Mouse (Mus musculus) ovary, adult 10 weeks (tissue): ENCODE data around the gene Gm8764. TPM values are rescaled to one million over a fixed set of nuclear protein-coding genes. Genes with fewer than 3 reads are reported as not detected.

Source experiments
- polyA plus RNA-seq: library from polyadenylated mRNA; stranded (reverse); fragments of 350-450 nt; fragmentation: Illumina TruSeq; extraction: RNeasy Lipid Tissue Mini Kit (QIAGEN cat#74804); gene quantifications from one replicate; pipeline ENCODE4 v1.2.3, GENCODE M21; 2014

Gm8764 gene
- not detected for polyA plus RNA-seq

DNA sequence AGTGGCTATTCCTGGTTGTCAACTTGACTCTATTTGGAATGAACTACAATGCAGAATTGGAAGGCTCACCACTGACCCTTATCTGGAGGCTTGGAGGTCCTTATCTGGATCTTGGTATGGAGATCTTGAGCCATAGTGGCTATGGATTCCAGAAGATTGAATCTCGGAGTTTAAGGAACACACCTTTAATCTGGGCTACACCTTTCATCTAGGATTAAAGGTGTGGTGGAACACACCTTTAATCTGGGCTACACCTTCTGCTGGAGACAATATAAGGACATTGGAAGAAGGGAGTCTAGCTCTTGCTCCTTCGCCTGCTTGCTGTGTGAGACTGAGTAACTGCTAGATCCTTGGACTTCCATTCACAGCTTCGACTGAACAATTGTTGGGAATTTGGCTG lies at the start of gene Gm8764:
Gene Gm8764 (plus strand): TSS at position 301 of the 400 bp plus-strand sequence.

GRCm38 (mm10) chr10:104142687-104143086 lies 17.1 kb upstream of the Gm8764 start, which contains the start of gene Gm21293:
Gm21293 (plus strand) TSS chr10:104142987.

DNA sequence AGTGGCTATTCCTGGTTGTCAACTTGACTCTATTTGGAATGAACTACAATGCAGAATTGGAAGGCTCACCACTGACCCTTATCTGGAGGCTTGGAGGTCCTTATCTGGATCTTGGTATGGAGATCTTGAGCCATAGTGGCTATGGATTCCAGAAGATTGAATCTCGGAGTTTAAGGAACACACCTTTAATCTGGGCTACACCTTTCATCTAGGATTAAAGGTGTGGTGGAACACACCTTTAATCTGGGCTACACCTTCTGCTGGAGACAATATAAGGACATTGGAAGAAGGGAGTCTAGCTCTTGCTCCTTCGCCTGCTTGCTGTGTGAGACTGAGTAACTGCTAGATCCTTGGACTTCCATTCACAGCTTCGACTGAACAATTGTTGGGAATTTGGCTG lies 8.6 kb upstream of the Gm8764 start, which contains the start of gene Gm6763:
Gene Gm6763 (plus strand): TSS at position 301 of the 400 bp plus-strand sequence.

GRCm38 (mm10) chr10:104168215-104168614 lies 8.4 kb downstream of the Gm8764 start, which contains the start of gene Gm21304:
Gm21304 (plus strand) TSS chr10:104168515.

DNA sequence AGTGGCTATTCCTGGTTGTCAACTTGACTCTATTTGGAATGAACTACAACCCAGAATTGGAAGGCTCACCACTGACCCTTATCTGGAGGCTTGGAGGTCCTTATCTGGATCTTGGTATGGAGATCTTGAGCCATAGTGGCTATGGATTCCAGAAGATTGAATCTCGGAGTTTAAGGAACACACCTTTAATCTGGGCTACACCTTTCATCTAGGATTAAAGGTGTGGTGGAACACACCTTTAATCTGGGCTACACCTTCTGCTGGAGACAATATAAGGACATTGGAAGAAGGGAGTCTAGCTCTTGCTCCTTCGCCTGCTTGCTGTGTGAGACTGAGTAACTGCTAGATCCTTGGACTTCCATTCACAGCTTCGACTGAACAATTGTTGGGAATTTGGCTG lies 16.9 kb downstream of the Gm8764 start, which contains the start of gene Gm21312:
Gene Gm21312 (plus strand): TSS at position 301 of the 400 bp plus-strand sequence.

GRCm38 (mm10) chr10:104185233-104185632 lies 25.4 kb downstream of the Gm8764 start, which contains the start of gene Gm20765:
Gm20765 (plus strand) TSS chr10:104185533.

DNA sequence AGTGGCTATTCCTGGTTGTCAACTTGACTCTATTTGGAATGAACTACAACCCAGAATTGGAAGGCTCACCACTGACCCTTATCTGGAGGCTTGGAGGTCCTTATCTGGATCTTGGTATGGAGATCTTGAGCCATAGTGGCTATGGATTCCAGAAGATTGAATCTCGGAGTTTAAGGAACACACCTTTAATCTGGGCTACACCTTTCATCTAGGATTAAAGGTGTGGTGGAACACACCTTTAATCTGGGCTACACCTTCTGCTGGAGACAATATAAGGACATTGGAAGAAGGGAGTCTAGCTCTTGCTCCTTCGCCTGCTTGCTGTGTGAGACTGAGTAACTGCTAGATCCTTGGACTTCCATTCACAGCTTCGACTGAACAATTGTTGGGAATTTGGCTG lies 33.9 kb downstream of the Gm8764 start, which contains the start of gene Gm4340:
Gene Gm4340 (plus strand): TSS at position 301 of the 400 bp plus-strand sequence.

Other genes starting within 250 kb of the Gm8764 start
- gene Gm21293, start 17.0 kb upstream of the Gm8764 start, polyA plus RNA-seq: not detected
- not detected for gene Gm6763, start 8.5 kb upstream of the Gm8764 start, polyA plus RNA-seq
- not detected for gene Gm21304, start 8.5 kb downstream of the Gm8764 start, polyA plus RNA-seq
- not detected for gene Gm21312, start 17.0 kb downstream of the Gm8764 start, polyA plus RNA-seq
- gene Gm20765, start 25.5 kb downstream of the Gm8764 start, polyA plus RNA-seq: not detected
- not detected for gene Gm4340, start 34.0 kb downstream of the Gm8764 start, polyA plus RNA-seq